Mouse (Mus musculus) testis, postnatal 10 days (tissue): ENCODE data around the gene Zfp281.

ENCODE experiments used
- DNase-seq: peaks from one replicate; pipeline ENCODE4 v3.0.0; 2021; ENCODE audit warnings: low spot score

Zfp281 gene

DNA sequence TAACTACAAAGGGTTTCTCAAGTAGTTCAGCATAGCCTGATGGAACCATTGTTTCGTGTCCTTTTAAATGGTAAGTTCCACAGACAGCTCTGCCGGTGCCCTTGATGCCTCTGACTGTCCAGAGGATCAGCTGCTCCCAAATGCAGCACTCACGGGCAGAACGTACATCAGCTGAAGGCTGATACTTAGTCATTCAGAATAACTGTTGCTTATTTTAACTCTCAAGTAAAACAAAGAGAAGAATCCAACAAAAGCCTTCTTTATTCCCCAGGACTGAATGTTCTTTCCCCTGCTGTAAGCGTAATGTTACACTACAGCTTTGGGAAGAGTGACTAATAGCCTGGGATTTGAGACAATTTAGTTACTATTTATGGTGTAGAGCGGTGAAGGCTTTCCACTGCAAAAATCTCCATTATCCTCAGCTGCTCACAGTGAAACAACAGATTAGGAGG, 11.4 kb upstream of the Zfp281 start:
- DNase-seq, result no peak

GRCm38 (mm10) chr1:136614748-136615440, 9.8 kb upstream of the Zfp281 start:
- DNase-seq, result no peak

DNA sequence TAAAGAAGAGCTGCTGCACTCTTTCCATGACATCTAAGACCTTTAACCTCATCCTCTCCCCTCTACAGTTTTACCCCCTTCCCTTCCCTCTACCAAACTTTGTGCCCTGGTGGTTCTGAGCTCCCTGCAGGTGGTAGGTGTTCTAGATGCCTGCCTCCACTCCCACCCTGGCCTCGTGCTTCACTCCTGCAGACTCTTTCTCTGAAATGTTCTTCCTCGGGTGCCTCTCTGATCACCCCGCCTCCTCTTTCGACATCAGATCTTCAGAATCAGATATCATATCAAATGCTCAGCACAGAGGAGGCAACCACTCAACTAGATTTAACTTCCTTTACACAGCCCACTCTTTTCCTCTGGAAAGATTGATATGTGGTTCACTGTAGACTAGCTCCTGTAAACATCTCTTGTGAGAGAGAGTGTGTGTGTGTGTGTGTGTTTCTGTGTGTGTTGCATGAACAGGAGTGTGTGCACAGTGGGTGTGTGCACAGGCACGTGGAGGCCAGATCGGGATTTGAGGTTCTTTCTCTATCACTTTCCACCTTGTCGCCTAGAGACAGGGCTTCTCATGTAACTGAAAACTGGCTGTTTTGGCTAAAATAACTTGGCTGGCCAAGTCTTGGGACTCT, 7.4 kb upstream of the Zfp281 start:
- no peak for DNase-seq

DNA sequence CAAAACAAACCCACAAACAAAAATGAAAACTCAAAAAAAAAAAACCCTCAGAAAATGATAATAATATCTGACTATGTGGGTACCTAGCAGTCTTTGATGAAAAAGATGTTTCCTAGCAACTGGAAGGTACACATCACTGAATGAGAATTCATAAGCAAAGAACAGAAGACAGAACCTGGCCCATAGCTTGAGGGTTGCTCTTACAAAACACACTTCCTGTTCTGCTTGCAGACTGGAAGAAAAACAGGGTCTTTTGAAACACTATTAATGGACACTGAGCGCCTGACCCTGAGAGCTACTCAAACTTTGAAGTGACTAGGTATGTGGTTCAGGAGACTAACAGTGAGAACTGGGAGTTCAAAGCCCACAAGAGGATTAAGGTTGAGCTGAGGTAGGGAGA, 6.1 kb upstream of the Zfp281 start:
- DNase-seq, result no peak

GRCm38 (mm10) chr1:136625019-136625895, 556 bp downstream of the Zfp281 start:
- peak; percentile 79 for DNase-seq

- DNase-seq, result no peak
Observed at GRCm38 (mm10) chr1:136626141-136626540, 1.4 kb downstream of the Zfp281 start.

DNA sequence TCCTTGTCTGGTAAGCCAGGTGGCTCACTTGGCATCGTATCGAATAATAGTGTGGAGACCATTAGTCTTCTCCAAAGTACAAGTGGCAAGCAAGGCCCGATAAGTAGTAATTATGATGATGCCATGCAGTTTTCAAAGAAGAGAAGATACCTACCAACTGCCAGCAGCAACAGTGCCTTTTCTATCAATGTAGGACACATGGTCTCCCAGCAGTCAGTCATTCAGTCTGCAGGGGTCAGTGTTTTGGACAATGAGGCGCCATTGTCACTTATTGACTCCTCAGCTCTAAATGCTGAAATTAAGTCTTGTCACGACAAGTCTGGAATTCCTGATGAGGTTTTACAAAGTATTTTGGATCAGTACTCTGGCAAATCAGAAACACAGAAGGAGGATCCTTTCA, 2.1 kb downstream of the Zfp281 start:
- DNase-seq, result no peak

GRCm38 (mm10) chr1:136627591-136627990, 2.9 kb downstream of the Zfp281 start:
- no peak for DNase-seq

DNA sequence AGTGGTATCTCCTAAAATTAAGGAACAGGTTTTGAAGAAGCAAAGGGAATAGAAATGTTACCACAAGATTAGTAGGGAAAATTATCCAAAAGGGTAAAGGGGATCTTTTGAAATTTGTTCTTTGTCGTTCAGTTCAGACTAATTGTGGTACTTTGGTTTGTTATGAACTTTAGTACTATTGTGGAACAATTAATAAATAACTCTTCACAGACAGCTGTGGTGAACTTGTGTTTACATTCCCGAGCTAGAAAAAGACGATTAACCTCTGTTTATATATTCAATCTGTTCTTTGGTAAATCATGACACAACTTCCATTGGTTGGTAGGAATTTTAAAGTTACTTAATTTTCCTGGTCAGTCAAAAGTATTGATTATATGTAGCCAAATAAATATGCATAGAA, 8.2 kb downstream of the Zfp281 start:
- DNase-seq, result no peak

GRCm38 (mm10) chr1:136635644-136636043, 10.9 kb downstream of the Zfp281 start:
- no peak for DNase-seq

DNA sequence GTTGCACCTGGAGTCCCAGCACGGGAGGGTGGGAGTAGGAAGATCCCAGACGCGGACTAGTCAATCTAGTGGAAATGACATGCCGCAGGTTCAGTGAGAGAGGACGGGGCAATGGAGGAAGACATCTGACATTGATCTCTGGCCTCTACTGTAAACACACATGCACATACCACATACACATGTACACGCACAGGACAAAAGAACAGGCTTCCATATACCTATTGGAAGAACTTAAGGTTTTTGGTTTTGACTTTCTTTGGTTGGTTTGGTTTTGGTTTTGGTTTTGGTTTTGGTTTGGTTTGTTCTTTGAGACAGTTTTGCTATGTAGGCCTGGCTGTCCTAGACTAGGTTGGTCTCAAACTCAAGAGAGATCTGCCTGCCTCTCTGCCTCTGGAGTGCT, 12.2 kb downstream of the Zfp281 start:
- DNase-seq, result no peak

- DNase-seq, result no peak
Observed at GRCm38 (mm10) chr1:136637696-136638095, 13.0 kb downstream of the Zfp281 start.

DNA sequence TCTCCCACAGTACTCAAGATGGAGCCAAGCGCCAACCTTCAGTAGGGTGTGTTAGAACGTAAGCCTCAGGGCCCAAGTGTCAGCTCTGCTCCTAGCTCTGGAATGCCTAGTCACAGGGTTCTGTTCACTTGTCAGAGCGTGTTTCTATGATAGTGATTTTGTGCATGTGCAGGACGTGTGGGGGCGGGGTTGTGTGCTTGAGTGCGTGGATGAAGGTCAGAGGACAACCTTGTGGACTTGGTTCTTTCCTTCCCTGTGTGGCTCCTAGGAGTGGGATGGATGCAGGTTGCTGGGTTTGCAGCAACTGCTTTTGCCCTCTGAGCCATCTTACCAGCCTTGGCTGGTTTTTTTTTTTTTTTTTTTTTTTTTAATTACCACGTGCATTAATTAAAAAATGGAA, 13.5 kb downstream of the Zfp281 start:
- DNase-seq, result no peak

DNA sequence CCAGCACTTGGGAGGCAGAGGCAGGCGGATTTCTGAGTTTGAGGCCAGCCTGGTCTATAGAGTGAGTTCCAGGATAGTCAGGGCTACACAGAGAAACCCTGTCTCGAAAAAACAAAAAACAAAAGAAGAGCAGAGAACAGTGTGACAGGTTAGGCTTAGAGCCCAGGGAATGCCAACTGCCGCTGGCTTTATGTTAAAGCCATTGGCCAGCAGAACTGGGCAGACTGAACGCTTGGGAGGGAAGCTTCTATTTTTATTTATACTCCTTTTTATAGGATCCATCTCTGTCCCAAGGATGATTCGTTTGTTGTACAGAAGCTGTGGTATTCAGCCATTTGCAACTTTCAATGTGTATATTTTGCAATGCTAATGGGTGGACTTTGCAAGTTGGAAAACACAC, 14.0 kb downstream of the Zfp281 start:
- DNase-seq, result no peak

- DNase-seq, result no peak
Observed at GRCm38 (mm10) chr1:136639221-136639620, 14.5 kb downstream of the Zfp281 start.

DNA sequence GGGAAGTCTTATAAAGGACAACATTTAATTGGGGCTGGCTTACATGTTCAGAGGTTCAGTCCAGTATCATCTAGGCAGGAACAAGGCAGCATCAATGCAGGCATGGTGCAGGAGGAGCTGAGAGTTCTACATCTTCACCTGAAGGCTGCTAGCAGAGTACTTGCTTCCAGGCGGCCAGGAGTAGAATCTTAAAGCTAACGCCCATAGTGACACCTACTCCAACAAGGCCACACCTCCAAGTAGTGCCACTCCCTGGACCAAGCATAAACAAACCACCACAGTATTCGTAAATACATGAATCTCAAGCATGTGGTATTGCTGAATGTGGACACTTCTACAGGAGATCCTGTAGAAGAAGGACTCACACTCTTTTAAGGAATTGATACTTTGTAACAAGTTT, 18.0 kb downstream of the Zfp281 start:
- no peak for DNase-seq

- peak; percentile 32 for DNase-seq
Observed at GRCm38 (mm10) chr1:136644486-136644885, 19.8 kb downstream of the Zfp281 start.

GRCm38 (mm10) chr1:136645849-136646625, 21.3 kb downstream of the Zfp281 start:
- DNase-seq, result peak; percentile 32

DNA sequence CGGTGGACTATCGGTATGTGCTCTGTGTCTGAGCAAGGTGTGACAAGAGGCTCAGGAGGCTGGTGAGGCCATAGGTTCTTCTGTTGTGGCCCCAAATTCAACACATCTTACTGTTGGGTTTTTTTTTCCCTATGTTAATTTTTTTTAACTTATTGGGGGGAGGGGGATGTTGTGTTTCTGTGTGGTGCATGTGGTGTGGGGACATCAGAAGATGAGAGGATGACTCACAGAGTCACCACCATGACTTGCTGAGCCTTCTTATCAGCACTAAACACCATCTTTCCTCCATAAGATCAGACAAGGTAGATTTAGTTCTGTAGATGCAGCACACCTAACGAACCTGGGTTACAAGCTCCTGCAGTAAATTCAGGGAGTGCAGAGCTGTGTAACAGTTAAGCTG, 27.4 kb downstream of the Zfp281 start:
- no peak for DNase-seq

- peak; percentile 34 for DNase-seq
Observed at GRCm38 (mm10) chr1:136653526-136653925, 28.8 kb downstream of the Zfp281 start.

GRCm38 (mm10) chr1:136654385-136654784, 29.7 kb downstream of the Zfp281 start:
- no peak for DNase-seq

DNA sequence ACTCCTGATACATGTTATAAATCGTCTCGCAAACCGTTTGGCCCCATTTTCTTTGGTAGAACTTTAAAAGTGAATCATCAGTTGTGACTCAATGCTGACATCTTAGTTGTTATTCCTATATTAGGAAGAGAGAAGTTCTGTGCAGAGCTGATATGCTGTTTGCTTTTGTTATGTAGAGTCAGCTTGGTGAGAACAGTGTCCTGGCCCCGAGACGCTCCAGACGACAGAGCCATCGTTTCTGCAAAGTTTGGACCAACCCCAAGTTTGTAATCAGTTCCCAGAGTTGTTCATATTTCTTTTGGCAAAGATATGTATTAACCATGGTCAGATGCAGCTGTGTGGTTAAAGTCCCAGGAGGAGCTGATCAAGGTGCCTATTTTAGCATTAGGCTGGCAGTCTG, 31.9 kb downstream of the Zfp281 start:
- no peak for DNase-seq
